Mouse (Mus musculus): Measurements from ENCODE around the gene Fam19a5.

The Fam19a5 gene

DNA sequence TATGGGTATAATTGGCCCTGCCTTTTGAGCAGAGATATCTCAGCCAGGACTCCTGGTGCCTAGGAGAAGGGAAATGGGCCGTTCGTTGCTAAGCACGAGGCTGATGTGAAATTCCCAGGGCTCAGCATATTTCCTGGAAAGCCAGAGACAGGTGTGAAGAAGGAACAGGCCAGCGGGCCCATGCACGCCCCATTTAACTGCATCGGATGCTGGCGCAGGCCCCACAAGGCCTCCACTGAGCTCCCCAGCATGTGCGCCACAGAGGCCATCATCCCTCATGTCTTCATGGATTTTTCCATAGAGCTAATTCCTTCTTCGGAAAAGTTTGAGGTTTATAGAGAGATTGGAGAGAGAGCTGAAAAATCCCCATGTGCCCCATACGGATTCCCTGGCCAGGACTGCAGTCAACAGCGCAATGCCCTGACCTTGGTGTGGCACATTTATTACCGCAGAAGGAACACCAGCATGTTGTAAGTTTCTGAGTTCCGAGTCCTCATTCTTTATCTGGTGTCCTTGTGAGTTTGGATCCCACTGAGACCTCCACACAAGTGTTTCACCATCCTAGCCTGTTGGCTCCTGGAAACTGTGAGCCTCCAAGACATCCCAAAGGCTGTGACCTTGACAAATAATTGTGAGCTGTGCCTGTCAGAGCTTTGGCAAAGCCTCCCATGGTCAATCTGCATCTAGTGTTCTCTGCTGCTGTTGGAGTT is 122.1 kb downstream of the Fam19a5 start:
- DNase-seq (ENCODE audit: low read depth): no peak

GRCm38 (mm10) chr15:87667416-87667815 is 123.3 kb downstream of the Fam19a5 start:
- DNase-seq (ENCODE audit: low read depth): no peak

DNA sequence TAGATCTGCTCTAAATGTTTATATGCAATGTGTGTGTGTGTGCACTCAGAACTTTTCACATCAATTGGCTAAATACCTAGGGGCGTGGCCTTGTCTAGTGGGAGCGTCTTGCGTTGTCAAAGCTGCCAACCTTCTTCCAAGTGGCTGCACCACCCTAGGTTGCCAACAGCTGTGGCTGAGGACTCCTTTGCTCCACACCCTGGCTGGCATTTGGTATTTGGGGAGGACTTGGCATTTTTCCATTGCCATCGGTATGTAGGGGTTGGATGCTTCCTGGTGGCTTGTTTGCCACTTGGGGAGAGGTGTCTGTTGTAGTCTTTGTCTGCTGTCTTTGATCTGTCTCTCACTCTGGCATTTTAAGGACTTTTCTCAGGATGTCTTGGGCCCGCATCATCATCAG is 124.0 kb downstream of the Fam19a5 start:
- DNase-seq (ENCODE audit: low read depth): no peak

DNA sequence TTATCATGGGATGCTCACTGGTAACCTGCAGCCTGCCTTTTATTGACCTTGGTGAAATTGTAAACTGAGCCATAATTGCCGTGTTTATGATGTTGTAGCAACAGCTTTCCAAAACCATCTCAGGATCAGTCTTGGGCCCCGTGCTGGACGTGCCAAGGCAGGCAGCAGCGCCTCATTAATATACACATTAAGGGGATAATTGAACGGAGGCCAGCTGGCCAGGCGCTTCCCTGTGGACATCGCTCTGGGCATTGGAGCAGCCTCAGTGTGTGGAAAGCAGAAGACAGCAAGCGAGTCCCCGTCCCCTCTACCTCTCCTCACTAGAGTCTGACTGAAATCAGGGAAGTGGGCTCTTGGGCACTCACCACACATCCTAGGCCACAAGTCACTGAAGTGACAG is 127.8 kb downstream of the Fam19a5 start:
- no peak for DNase-seq (ENCODE audit: low read depth)

- DNase-seq (ENCODE audit: low read depth): no peak
These were observed 134.6 kb downstream of the Fam19a5 start for GRCm38 (mm10) chr15:87678711-87679110.

DNA sequence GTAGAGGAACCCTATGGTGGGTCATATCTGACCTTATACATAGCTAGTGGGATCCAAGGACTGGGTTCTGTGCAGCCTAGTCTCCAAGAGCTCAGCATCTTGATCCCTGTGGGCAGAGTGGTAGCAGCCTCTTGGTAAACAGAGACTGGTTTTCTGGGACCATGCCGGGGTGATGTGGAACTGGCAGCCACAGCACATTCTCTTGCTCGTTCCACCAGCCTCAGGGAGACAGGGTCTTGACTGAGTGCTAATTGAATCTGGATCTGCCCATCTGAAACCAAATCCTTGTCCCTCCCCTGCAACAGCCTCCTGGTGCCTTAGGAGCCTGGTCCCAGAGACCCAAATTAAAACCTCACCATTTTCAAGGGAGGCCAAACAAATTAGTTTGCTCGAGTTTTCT is 138.3 kb downstream of the Fam19a5 start:
- no peak for DNase-seq (ENCODE audit: low read depth)

GRCm38 (mm10) chr15:87686415-87687040 is 142.4 kb downstream of the Fam19a5 start:
- DNase-seq (ENCODE audit: low read depth): no peak

DNA sequence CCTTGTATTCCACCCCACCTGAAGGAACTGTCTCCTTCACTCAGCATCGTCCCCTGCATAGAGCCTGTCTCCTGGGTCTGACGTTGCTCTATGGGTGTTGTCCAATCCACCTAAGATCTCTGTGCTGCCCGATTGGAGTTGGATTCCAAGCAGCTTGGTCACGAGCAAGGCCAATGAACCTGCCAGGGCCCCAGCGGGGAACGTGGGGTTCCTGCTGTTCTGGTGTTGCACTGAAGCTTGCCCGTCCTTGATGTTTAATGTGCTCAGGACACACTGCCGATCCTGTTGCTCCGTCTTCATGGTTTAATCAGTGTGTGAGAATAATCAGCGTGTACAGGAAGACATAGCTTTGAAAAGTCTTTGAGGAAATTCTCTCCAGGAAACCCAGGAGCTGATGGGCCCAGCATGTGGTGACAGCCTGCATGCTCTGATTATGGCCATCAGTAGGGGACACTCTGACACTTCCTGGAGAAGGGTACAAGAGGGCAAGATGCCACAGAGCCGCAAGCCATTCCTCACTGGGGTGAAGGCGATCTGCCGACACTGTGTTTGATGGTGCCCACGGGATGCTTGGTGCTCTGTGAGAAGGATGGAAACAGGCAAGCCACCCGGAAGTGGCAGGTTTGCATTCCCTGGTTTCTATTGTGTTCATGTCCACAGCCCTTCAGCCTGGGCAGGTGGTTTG is 147.3 kb downstream of the Fam19a5 start:
- DNase-seq (ENCODE audit: low read depth): no peak

DNA sequence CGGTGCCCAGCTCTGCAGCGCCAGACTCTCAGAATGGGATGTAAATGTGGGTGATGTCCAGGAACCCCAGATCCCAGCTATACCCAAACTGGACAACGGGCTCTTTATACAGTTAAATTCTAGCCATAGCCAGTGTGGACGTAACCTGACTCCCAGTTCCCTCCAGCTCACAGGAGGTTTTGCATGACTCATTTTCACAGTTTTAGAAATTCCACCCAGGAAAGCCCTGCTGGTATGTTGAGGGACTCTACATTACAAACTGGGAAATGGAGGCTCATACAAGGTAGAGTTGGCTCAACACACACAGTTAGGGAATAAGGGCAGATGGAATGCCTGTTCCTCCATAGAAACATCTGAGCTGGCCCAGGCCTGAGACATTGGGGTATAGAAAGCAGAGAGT is 147.9 kb downstream of the Fam19a5 start:
- DNase-seq (ENCODE audit: low read depth): no peak

DNA sequence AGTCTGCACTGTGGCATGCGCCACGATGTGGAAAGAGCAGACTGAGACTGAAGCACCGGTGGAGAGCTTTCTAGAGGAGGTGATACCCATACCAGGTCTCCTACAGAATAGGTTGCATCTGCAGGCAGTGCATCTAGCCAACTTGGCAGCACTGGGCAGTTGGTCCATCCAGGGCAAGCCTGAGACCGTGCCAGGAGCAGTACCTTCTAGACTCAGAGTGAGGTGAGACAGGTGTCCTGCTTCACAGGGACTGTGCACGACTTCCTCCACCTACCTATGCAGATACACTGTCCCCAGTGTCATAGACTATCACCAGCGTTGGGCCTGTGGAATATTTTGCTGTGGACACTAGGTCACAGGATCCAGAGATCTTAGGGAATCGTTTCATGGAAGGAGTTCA is 148.3 kb downstream of the Fam19a5 start:
- DNase-seq (ENCODE audit: low read depth): no peak

DNA sequence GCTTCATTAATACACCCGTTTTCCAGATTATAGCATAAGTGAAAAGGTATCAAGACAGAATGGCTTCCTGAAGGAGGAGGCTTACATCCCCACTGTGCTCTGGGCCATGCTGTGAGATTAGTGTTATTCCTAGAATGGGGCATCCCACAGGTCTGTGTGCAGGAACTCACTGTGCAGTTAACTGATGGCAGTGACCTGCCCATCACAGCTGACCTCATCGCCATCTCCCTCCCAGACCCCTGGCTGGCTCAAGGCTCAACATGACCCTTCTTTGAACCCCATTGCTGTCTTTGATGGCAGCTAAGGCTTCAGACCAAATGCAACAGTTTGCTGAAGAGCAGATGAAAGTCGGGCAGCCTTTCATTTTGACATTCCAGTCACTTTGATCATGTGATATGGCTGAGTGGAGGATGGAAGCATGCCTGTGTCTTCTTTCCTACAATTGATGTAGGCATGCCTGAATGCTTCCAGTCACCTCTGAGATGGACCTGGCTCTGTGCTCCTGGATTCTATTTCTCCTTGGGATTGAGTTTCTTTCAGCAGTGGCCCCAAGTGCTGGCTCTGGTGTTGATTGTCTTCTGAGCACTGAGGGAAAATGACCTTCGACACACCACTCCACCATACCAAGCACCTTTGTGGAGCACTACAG is 148.9 kb downstream of the Fam19a5 start:
- no peak for DNase-seq (ENCODE audit: low read depth)

DNA sequence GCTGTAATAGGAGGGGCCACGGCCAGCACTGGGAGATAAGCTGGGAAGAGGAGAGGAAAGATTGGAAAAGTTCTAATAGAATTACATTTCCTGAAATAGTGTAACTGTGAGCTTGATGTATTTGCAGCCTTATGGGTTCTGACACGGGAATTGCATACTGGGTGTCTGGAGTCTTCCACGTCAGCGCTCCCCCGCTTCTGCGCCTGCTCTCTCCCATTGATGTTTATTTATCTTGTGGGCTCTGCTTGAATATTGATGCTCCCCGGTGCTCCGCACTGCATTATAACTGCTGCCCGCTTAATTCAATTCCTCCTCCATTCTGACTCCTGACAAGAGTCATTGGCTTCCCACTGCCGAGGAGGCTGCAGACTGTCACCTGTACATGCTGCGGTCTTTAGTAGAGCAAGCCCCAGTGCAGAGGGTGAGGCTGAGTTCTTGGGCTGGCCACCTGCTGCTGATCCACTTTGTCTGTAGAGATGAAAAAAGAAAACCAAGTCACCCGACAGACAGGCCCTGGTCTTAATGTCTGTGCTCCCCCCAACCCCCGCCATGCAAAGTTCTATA is 153.4 kb downstream of the Fam19a5 start:
- DNase-seq (ENCODE audit: low read depth): no peak

DNA sequence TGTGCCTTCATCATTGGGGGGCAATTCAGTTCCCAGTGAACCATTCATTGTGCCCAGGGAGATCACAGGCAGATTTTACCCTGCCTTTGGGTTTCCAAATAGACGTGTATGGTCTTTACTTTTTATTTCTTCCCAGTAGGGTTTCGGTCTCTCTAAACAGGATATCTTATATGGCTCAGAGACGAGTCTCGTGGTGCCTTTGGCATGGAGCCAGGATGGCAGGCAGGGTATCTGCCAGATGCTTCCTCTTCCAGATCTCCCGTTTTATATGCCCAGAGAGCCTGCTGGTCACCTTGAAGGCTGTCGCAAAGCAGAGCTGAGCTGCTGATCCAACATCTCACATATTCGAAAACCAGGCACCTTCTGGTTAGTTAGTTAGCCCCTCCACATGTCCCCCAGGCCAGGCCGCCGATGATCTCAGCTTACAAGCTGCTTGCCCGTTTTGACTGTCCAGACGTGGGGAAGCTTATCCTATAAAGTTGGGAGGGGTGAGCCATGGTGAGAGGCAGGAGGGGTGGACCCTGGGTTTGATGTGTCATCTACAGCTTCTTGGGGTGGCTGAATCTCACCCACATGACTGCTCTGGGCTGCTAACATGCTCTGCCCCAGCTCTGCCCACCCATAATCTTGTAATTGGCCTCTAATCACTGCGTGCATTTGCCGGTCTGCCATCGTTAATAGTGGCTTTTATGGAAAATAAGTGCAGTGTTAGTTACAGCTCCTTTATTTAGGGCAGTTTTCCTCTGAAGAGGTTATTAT is 154.6 kb downstream of the Fam19a5 start:
- DNase-seq (ENCODE audit: low read depth): no peak

GRCm38 (mm10) chr15:87702821-87703220 is 158.7 kb downstream of the Fam19a5 start:
- DNase-seq (ENCODE audit: low read depth): no peak

GRCm38 (mm10) chr15:87703334-87703733 is 159.2 kb downstream of the Fam19a5 start:
- no peak for DNase-seq (ENCODE audit: low read depth)

DNA sequence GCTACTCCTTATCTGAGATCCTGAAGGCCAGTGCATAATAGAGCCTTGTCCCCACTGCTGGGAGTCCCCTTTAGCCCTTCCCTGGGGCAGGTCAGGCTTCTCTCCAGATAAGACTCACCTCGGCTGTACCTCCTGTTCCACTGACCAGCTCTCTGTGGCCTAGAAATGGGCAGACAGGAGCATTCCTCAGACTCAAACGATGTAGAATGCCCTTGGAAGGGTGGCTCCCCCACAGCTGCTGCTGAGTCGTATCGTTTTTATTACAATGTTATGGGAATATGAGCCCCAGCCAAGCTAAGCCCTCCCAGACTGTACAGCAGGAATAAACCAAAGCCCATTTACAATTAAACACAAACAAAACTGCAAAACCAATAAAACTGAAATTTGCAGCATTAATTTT is 167.7 kb downstream of the Fam19a5 start:
- DNase-seq (ENCODE audit: low read depth): no peak

DNA sequence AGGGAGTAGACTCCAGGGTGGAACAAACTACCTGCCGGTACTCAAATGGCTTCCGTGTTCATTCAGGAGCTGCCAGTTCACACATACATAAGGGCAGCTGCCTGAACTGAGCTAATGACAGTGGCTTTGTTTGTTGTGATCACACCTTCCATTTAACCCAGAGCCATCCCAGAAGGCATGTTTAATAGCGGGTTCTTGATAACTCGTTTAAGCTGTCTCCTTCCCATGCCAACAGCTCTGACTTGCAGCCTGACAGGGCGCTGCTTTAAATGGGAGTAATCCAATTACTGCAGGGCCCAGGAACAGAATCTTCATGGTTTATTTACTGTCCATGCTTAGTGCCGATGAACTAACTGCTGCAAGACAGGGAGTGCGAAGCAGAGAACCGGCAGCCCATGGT is 168.1 kb downstream of the Fam19a5 start:
- no peak for DNase-seq (ENCODE audit: low read depth)

- no peak for DNase-seq (ENCODE audit: low read depth)
These were observed 171.1 kb downstream of the Fam19a5 start for GRCm38 (mm10) chr15:87715037-87715676.

DNA sequence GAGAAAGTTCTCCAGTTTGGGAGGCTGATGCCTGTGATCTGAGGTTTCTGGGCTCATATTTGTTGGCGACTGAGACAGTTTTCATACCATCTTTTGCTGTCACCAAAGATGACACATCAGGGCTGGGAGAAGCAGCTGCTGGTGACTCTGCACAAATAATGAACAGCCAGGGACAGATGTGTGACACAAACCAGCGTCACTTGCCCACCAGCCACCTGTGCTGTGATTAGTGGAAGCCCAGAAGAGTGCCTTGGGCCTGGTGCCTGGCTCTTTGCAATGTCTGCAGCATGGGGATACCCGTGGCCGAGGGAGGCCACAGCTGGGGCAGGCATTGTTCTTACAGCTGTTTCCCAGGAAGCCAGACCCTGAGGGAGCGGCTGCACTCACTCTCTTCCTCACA is 173.0 kb downstream of the Fam19a5 start:
- no peak for DNase-seq (ENCODE audit: low read depth)

DNA sequence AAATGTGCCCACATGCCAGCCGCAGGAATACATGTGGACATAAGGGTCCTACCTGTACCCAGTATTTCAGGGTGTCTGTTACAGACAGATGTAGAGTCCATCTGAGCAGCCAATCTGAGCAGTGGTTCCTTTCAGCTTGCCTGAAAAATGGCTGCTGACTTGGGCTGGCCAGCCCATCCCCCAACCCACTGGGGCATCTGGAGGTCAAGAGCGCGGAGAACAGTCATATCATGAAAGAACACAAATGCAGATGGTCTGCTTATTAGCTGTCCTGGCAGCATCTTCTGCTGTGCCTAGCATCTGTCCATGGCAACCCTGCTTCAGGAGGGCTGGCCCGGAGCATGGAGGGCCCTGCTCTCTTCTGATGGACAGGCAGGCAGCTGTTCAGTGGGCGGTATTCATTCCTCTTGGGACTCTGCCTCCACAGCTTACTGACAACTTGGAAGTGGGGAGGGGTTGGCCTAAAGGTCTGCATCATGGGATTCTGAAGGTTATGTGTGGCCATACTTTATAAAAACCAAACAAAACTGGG is 179.4 kb downstream of the Fam19a5 start:
- DNase-seq (ENCODE audit: low read depth): no peak

DNA sequence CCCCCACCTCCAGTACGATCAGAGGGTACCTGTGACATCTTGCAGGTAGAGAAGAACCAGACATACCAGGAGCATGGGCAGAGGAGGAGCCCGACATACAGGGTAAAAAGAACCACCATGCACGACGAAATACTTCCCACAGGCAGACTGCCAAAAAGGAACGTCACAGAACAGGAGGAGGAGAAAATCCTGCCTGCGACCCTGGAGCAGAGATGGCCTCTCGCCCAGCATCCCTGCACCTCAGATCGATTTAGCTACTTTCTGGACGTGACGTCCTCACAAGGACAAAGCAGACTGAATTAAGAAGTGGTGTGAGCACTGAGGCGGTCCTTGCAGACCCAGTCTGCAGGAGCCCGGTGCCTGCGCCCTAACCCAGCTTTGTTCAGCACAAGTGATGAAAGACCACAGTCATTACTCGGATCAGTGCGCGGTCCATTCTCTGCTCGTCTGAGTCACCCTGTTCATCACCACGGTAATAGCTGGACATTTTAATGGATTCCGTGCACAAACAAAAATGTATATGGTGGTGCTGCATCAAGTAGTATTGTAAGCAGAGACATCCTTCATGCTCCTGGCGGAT is 182.6 kb downstream of the Fam19a5 start:
- no peak for DNase-seq (ENCODE audit: low read depth)

Data from c-Kit-positive CD71-positive TER-119-negative erythroid progenitor cells, embryonic 14.5 days (primary cell).